Mouse (Mus musculus) heart, postnatal 0 days (tissue): ENCODE data around the gene Nedd4.

ENCODE experiments used
- CTCF ChIP-seq: IDR thresholded peaks from 2 replicates; pipeline ENCODE4 v1.5.1; 2016; ENCODE audit warnings: antibody characterized with exemption, control low read depth, low read depth
- EP300 ChIP-seq: IDR thresholded peaks from 2 replicates; pipeline ENCODE4 v1.6.1; 2016; ENCODE audit warnings: antibody characterized with exemption, low read depth

DNA sequence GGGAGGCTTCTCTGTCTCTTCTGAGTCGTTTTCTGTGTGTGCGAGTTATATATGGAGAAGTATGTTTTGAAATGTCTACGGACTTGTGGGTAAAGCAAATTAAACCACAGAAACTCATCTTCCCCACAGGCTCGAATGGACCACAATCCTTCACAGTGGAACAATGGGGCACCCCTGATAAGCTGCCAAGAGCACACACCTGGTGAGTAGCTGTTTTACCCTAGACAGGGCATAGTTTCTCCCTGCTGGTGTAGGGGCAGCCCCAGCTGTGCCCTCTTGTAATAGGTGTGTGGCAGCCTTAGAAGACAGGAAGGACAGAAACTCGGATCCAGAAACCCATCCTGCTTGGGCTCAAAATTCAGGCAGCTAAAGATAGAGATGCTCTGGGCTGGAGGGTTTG, 84.1 kb downstream of the Nedd4 start:
- no peak for TF ChIP-seq CTCF
- TF ChIP-seq EP300: no peak
